Mouse (Mus musculus) adrenal gland, postnatal 4 days (tissue): ENCODE measurements around the gene Cdc42bpg. TPM values are rescaled to one million over a fixed set of nuclear protein-coding genes. Genes with fewer than 3 reads are reported as not detected.

Source experiments
- DNase-seq, 2 experiments: peaks; one replicate each; pipeline ENCODE4 v3.0.0; 2021 to 2022; ENCODE audit warnings: low spot score in 2 of 2, mixed read lengths in 2 of 2
- total RNA-seq, 2 experiments: library from RNA; stranded (reverse); gene quantifications; 2 replicates each; pipeline ENCODE4 v1.2.3; 2021

Cdc42bpg gene
- total RNA-seq, 2 experiments from 2014 or later: 18.4 to 20.6 TPM

- no peak for DNase-seq
Measured at GRCm38 (mm10) chr19:6321786-6322621, 15.7 kb downstream of the Cdc42bpg start.

GRCm38 (mm10) chr19:6324751-6325150 is 18.5 kb downstream of the Cdc42bpg start:
- DNase-seq: no peak

GRCm38 (mm10) chr19:6331178-6331577 is 24.9 kb downstream of the Cdc42bpg start:
- DNase-seq: no peak

GRCm38 (mm10) chr19:6331719-6332516 is 25.7 kb downstream of the Cdc42bpg start:
- DNase-seq: no peak

- DNase-seq: no peak
Measured at GRCm38 (mm10) chr19:6333761-6334595, 27.7 kb downstream of the Cdc42bpg start.

GRCm38 (mm10) chr19:6334673-6335457 is 28.6 kb downstream of the Cdc42bpg start, which contains the start of gene Men1:
Men1 (plus strand) TSS chr19:6334979.
- DNase-seq: peak; percentile 70 to 83

GRCm38 (mm10) chr19:6335458-6335827 is 29.2 kb downstream of the Cdc42bpg start:
- no peak for DNase-seq

GRCm38 (mm10) chr19:6336920-6337319 is 30.7 kb downstream of the Cdc42bpg start:
- no peak for DNase-seq

GRCm38 (mm10) chr19:6338171-6338570 is 31.9 kb downstream of the Cdc42bpg start:
- DNase-seq: no peak

- no peak for DNase-seq
Measured at GRCm38 (mm10) chr19:6338716-6339115, 32.5 kb downstream of the Cdc42bpg start.

- DNase-seq: no peak
Measured at GRCm38 (mm10) chr19:6339191-6339590, 32.9 kb downstream of the Cdc42bpg start.

- DNase-seq: no peak
Measured at GRCm38 (mm10) chr19:6339890-6340504, 33.7 kb downstream of the Cdc42bpg start.

- DNase-seq: peak; percentile 77 to 79
Measured at GRCm38 (mm10) chr19:6340524-6341452, 34.5 kb downstream of the Cdc42bpg start, which contains the start of gene Map4k2. Map4k2 (plus strand) TSS chr19:6341135.

GRCm38 (mm10) chr19:6341453-6342077 is 35.3 kb downstream of the Cdc42bpg start:
- DNase-seq: no peak

- no peak for DNase-seq
Measured at GRCm38 (mm10) chr19:6342276-6342933, 36.1 kb downstream of the Cdc42bpg start.

GRCm38 (mm10) chr19:6343066-6343925 is 37.0 kb downstream of the Cdc42bpg start:
- no peak for DNase-seq

- DNase-seq: no peak
Measured at GRCm38 (mm10) chr19:6343996-6344395, 37.7 kb downstream of the Cdc42bpg start.
